Mouse (Mus musculus) ES-E14 (cell line): Measurements from ENCODE around the gene Osbpl9.

ENCODE experiments used
- CHD2 ChIP-seq: IDR thresholded peaks from 2 replicates; pipeline ENCODE4 v1.6.1; 2014; ENCODE audit warnings: mild to moderate bottlenecking, low read depth, low read length, inconsistent platforms
- HCFC1 ChIP-seq: IDR thresholded peaks from 2 replicates; pipeline ENCODE4 v1.6.1; 2012; ENCODE audit warnings: low read length, inconsistent platforms, borderline replicate concordance; ENCODE audit not compliant: insufficient read depth
- ZC3H11A ChIP-seq: IDR thresholded peaks from 2 replicates; pipeline ENCODE4 v1.6.1; 2012; ENCODE audit warnings: low read depth, mild to moderate bottlenecking, inconsistent platforms, low read length, borderline replicate concordance
- ZNF384 ChIP-seq: IDR thresholded peaks from 2 replicates; pipeline ENCODE4 v1.6.1; 2012; ENCODE audit warnings: low read depth, low read length, inconsistent platforms

DNA sequence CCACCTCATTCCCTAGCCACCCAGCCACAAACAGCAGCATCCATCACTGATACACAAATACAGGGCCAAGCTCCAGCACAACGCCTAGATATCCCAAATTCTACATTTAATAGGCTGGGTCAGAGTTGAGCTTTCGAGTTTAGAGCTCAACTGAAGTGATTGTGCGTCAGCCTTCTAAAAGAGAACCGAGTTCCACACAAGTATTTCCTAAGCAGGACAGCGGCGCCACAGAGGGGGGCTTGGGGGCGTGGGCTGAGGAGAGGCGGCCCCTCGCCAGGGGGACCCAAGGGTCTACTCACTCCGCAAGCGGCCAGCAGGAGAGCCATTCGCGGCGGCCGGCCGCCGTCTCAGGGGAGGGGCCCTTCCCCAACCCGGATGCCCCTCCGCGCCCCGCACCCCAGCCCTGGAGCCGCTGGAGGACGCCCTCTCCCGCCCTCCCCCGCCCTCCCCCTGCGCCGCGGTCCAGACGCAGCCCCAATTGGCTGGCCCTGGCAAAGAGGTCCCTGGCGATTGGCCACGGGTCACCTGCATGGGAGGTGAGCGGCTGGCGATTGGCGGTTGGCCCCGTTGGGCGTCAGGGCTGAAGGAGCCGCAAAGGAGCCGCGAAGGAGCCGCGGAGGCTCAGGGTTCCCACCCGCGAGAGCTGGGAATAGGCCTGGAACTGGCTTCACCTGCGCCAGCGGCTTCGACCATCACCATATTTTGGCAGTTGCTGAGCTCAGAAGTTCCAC is 84.3 kb downstream of the Osbpl9 start:
- TF ChIP-seq CHD2 (peak; percentile 66), ZC3H11A (no peak), HCFC1 (no peak), ZNF384 (no peak)
